Mouse (Mus musculus) thymus, postnatal 36 days (tissue): ENCODE measurements around the gene Nckap5.

Source experiments
- DNase-seq, 2 experiments: peaks; one replicate each; pipeline ENCODE4 v3.0.0; 2022; ENCODE audit warnings: mixed read lengths in 2 of 2

The Nckap5 gene

DNA sequence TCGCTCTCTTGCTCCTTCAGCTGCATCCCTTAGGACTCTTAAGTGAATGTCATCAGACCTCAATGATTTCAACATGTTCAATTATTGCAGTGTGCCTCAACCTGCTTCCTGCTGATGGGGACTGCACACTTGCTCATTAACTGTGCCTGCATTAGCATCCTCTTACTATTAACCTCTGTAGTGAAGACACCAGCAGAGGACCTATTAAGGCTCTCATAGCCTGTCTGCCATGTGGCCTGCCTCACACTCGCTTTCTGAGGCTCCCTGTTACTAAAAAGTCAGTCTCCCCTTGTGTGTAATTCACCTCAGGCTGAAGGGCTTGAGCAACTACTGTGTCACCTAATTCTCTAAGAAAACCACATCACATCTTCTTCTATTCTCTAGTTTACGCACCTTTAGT, 470.5 kb downstream of the Nckap5 start:
- DNase-seq = no peak

DNA sequence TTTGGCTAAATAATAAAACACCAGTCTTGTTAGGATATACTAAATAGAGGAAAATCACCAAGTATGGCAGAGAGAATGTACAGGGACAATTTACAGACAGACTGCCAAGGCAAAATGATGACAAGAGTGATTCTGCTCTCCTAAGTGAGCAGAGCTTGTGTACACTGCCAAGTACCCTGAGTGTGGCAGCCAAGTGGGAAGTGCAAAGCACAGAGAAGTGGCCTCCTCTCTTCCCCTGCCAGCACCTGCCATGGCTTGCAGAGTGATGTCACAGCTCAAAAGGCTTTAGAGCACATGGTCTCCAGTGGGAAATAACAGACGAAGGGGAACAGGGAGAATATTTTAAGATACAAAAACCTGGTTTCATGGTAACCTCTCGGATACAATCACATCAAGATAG, 488.8 kb downstream of the Nckap5 start:
- DNase-seq = no peak

DNA sequence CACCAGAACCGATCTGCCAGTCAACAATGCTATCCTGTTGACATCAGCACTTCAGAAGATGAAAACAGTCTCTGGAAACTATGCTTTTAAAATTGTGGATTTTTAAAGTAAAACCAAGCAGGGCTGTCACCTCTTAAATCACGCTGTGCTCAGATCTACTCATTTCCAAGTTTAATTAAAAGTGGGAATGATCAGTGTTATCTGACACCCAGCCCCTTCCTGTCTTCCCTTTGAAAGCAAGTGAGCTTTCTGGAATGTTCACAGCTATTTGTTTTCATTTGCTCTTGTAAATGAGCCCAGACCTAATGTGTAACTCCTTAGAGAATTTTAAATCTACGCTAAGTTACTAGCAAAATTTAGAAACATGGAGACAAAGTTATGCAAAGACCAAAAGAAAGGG, 491.3 kb downstream of the Nckap5 start:
- DNase-seq = no peak

- DNase-seq = no peak
Observed at GRCm38 (mm10) chr1:126334202-126334601, 496.4 kb downstream of the Nckap5 start.

DNA sequence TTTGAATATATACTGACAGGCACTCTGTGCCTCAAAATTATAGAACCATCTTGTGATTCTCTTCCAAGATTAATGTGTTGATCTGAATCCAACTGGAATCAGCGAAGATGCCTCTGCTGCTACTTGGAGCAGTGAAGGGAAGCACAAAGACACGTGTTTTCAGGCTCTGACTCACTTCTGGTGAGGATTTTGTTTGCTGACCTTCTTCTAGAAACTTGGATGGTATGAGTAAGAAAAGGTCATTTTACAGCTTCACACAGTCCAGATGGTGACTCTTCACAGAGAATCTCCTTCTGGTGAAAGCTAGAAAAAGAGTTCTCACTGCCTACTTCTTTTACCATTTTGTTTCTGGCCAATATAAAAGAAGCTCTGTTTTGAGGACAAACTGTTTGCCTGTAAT, 498.6 kb downstream of the Nckap5 start:
- no peak for DNase-seq

- no peak for DNase-seq
Observed at GRCm38 (mm10) chr1:126320696-126321095, 509.9 kb downstream of the Nckap5 start.

GRCm38 (mm10) chr1:126317874-126318607, 512.6 kb downstream of the Nckap5 start:
- no peak for DNase-seq

DNA sequence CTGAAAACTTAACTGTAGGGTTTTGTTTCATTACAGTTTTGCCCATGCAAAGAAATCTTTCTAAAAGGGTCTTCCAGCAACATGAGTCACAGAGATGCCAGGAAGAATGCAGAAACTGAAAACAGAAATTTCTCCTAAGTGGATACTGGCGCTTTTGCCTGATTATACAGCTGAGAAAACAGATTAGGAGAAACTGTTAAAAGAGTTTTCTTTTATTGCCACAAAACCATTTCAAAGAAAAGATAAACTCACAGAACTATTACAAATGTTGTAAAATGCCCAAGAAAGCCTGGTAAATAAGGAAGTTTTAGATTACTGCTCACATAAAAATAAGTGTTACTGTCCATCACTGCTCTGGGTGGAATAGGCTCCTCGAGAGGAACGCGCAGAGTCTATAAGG, 513.3 kb downstream of the Nckap5 start:
- no peak for DNase-seq

DNA sequence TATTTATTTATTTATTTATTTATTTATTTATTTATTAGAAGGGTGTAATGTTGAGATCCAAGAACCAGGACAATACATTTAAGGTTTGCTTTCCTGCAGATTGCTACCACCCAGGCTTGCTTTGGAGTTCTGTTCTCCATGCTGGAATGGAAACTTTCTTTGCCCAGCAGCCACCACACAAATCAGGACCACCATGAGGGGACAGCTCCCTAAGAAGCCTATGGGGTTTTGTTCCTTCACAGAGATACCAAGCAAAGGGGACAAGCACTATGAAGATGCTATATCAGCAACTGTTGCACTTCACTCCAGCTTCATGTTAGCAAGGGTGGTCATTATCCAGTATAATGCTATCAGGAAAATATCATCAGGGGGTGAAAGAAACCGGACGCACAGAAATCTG, 513.7 kb downstream of the Nckap5 start:
- DNase-seq = no peak

- no peak for DNase-seq
Observed at GRCm38 (mm10) chr1:126301129-126301528, 529.5 kb downstream of the Nckap5 start.

DNA sequence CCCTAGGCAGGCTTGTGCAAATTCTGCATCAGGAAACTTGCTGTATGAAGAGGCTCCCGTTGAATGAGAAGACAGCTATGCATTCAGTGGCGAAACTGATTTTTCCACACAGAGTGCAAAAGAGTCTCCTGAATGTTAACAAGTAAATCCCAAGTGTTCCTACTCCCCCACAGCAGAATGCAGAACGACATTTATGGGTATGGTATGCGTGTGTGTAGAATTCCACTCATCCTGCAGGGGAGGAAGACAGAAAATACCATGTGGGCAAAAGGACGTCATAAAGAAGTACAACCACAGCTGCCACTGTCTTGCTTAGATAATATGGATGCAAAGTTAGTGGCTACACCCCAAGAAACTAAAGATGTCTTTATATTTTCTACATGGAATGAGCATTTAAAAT, 565.7 kb downstream of the Nckap5 start:
- DNase-seq = no peak

- no peak for DNase-seq
Observed at GRCm38 (mm10) chr1:126254364-126254763, 576.2 kb downstream of the Nckap5 start.

DNA sequence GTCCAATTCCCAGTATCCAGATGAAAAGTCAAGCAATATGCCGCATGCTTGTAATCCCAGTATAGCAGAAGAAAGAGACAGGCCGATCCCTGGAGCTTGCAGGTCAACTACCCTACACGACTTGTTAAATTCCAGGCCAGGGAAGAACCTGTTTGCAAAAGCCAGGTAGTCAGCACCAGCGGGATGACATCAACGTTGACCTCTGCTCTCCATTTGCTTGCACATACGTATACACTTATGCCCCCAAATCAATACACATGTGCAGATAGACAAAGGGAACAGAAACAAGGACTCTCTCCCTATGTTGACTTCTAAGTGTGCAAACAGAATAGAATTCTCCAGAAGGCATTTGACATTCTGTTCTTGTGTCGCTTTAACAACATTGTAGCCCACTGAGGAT, 576.7 kb downstream of the Nckap5 start:
- no peak for DNase-seq

GRCm38 (mm10) chr1:126233196-126233595, 597.4 kb downstream of the Nckap5 start:
- no peak for DNase-seq

DNA sequence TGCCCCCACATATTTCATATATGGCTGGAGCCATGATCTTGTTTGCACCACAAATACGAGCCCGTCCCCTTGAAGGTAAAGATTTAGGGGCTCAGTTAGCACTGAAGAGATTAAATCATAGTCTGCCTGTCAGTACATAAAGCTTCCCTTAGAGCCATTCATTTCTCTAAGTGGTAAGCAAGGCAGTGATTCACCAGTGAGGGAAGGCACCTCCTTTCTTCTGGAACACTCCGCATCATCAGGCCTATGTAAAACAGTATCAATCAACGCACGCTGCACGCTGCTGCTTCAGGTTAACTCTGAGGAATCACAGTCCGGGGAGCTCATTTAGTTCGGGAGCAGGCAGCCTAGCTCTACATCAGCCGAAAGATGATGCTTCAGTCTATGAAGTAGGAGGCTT, 599.4 kb downstream of the Nckap5 start:
- no peak for DNase-seq

- DNase-seq = no peak
Observed at GRCm38 (mm10) chr1:126210212-126210611, 620.4 kb downstream of the Nckap5 start.

DNA sequence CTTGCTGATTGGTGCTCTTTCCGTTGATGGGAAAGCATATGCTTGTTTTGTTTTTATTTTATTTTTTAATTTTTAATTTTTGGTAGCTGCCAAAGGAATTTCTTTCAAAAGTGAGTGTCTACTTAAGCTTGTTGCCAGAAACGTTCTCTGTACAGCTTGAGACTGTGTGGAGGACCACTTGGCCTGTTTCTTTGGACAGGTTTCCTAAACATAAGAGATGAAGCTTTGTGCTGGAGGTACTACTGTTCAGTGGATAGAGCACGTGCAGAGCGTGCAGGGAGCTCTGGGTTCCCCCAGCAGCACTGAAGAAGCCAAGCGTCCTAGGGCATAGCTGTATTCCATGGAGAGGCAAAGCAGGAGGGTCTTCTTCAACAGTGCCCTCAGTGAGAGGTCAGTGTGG, 620.9 kb downstream of the Nckap5 start:
- DNase-seq = no peak

DNA sequence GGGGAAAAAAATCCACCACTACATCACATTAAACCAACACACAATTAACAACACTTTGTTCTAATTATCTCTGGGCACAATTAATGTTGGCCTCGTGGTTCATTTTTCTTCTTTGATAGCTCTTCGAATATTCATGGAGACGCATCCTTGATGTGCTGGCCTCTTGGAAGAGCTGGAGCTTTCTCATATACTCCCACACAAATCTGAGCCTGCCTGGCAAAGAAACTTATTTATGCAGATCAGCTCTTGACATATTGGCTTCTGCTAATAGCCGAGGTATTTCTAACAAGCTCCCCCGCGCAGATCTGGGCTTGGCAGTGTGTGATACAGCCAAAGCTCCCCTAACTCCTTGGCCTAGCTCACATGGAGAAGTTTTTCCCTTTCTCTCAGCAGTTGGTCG, 621.5 kb downstream of the Nckap5 start:
- DNase-seq = no peak

DNA sequence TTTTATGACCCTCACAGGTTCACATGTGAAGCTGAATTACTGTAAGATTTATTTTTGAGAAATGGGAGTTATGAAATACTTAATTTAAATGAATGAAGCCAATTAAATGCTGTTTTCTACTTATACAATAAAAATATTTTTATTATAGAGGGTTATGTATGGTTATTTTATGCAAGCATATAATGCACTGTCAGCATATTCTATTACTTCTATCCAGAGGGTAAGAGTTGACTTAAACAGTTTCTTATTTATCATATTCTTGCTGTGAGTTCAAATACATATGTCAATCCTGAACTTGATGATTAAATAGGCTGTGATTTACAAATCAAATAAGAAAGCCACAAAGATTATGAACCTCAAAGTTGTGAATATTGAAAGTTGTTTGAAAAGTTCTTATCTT, 633.7 kb downstream of the Nckap5 start:
- no peak for DNase-seq

- no peak for DNase-seq
Observed at GRCm38 (mm10) chr1:126190353-126190752, 640.2 kb downstream of the Nckap5 start.

DNA sequence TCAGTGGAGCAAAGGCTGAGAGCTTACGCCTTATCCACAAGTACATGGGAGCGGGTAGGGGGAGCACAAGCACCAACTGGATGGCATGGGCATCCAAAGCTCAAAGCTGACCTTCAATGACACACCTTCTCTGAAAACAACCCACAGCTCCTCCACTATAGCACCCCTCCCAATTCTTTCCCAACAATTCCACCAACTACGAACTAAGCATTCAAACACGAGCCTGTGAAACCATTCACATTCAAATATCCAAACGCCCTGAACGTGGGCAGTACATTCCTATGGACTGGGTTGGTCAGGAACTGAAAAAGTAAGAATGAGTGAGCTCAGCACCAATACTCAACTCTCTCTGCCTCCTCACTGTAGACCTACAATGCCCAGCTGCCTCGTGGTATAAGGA, 646.8 kb downstream of the Nckap5 start:
- DNase-seq = no peak

- no peak for DNase-seq
Observed at GRCm38 (mm10) chr1:126168579-126168978, 662.0 kb downstream of the Nckap5 start.

DNA sequence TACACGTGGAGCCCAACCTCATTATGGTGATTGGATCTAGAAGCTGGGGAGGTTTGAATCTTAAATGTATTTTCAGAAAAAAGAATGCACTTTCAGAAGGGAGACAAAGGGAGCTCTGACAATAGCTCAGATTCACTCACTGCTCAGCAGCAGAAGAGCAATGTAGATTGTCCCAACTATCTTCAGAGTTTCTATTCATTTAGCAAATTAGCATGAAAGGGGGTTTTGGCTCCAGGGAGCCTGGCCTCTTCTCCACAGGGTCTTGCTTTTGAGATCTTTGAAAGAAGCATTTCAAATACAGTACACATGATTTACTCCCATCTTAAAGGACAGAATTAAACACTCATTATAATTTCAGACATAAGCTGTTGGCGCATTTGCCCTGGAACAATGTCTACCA, 662.5 kb downstream of the Nckap5 start:
- no peak for DNase-seq

DNA sequence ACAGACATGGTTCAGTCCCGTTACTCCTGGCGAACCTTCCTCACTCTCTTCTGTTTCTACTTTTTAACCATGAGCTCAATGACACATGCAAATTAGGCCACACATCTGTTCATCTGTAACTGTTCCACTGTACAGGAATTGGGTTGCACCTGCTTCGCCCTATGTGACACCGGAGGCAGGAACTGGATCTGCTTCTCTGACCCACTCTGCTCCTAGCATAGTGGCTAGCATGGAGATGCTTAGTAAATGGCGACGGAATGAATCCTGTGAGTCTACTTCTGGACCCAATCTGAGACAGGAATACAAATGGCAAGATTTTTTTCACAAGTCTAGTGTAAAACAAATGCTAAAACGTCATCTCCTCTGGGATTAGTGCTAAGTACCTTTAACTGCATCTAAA, 663.1 kb downstream of the Nckap5 start:
- DNase-seq = no peak

- no peak for DNase-seq
Observed at GRCm38 (mm10) chr1:126159287-126159686, 671.3 kb downstream of the Nckap5 start.
